Mouse (Mus musculus) olfactory bulb, adult 2 months (tissue): Measurements from ENCODE around the gene Ager.

ENCODE experiments used
- CTCF ChIP-seq: fragments of 200-500 bp; IDR thresholded peaks from 2 replicates; pipeline ENCODE4 v1.5.1; 2012; ENCODE audit warnings: low read depth, mild to moderate bottlenecking, low read length, moderate library complexity; ENCODE audit not compliant: insufficient read depth
- POLR2A ChIP-seq: fragments of 200-500 bp; IDR thresholded peaks from 2 replicates; pipeline ENCODE4 v1.6.1; 2012; ENCODE audit warnings: mild to moderate bottlenecking, low read depth, low read length, moderate library complexity; ENCODE audit not compliant: insufficient read depth

GRCm38 (mm10) chr17:34586796-34587422 is 10.8 kb upstream of the Ager start:
- no peak for TF ChIP-seq POLR2A
- TF ChIP-seq CTCF = no peak
